9 mouse cellular contexts compared by ENCODE assay signal in the genomic region with DNA sequence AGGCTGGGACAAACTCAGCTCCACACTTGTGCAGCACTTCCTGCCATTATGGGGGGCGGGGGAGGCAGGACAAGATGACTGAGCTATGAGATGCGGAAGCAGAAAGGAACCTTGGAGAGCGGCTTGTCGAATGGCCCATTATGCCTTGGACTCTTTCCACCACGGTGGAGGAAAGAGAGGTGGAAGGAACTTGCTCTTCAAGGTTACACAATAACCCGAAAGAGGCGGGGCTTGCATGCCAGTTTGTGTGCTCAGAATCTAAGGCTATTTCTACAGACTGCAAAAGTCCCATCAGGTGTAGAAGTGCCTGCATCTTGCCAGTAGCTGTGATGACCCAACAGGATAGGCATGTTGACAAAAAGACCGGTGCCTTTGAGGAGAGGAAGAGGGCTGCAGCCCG.
DNase-seq lines count a peak whose midpoint lies in the region; ATAC-seq lines count a peak whose summit lies in the region.
"Had no signal": no experiment of that assay in that cellular context is flagged by ENCODE, and none has a peak within 500 bp of the region (broad histone marks: within the 10 kb centered on the region; RNA-seq: fewer than 3 reads in every experiment).

No protein-coding gene starts in this region.

- ATAC-seq in intestine, embryonic 14.5 days (replicated peaks; ENCODE audit: low FRiP score, low TSS enrichment, low read depth), result 0 out of 2 replicates have a peak, but pooled peaks have one; percentile 42
- ATAC-seq in lung, embryonic 15.5 days (ENCODE audit: borderline replicate concordance, extremely low read depth, low FRiP score, low TSS enrichment), result peak; percentile 55
- ATAC-seq in erythroblast, adult 5-6 weeks (replicated peaks; ENCODE audit: low FRiP score, poor library complexity, severe bottlenecking), result no peak

- H3K9me3 ChIP-seq in intestine, embryonic 14.5 days (ENCODE audit: control insufficient read depth, low read length), result no peaks in the 10 kb centered on the region
- no peaks in the 10 kb centered on the region for H3K9me3 ChIP-seq in lung, embryonic 15.5 days
- H3K9me3 ChIP-seq: limb, embryonic 15.5 days had no signal

- no peak overlapping the region for H3K9ac ChIP-seq in intestine, embryonic 14.5 days (ENCODE audit: low read length)
- no peak overlapping the region for H3K9ac ChIP-seq in lung, embryonic 15.5 days
- H3K9ac ChIP-seq: limb, embryonic 15.5 days had no signal

- no peak overlapping the region for H3K4me2 ChIP-seq in intestine, embryonic 14.5 days (ENCODE audit: low read length)
- H3K4me2 ChIP-seq in lung, embryonic 15.5 days, result peak overlapping the region; percentile 6; the same call in 1 of the 2 replicates
- H3K4me2 ChIP-seq: limb, embryonic 15.5 days had no signal

- H3K4me3 ChIP-seq in intestine, embryonic 14.5 days (ENCODE audit: low read depth, low read length), result no peak overlapping the region
- H3K4me3 ChIP-seq in lung, embryonic 15.5 days, result no peak overlapping the region
- H3K4me3 ChIP-seq: limb, embryonic 15.5 days had no signal

- no peaks in the 10 kb centered on the region for H3K27me3 ChIP-seq in intestine, embryonic 14.5 days (replicated peaks; ENCODE audit: control insufficient read depth, insufficient read depth, low read length)
- no peaks in the 10 kb centered on the region for H3K27me3 ChIP-seq in lung, embryonic 15.5 days
- H3K27me3 ChIP-seq: limb, embryonic 15.5 days had no signal

- H3K27ac ChIP-seq in intestine, embryonic 14.5 days (ENCODE audit: low read depth), result no peak overlapping the region
- H3K27ac ChIP-seq in lung, embryonic 15.5 days, result peak overlapping the region; percentile 71
- H3K27ac ChIP-seq: limb, embryonic 15.5 days had no signal

- peak; percentile 26 to 35 for DNase-seq in heart, adult 18-20 months
- DNase-seq in heart, adult 8-10 months (ENCODE audit: low spot score), result no peak
- DNase-seq in ZHBTc4 (ENCODE audit: low read depth, low spot score), result peak; percentile 21
- no peak for DNase-seq in intestine, embryonic 14.5 days (ENCODE audit: low spot score)
- DNase-seq in right cerebral cortex, postnatal 25 days, result no peak
- no peak for DNase-seq in right cerebral cortex, postnatal 36 days (ENCODE audit: low spot score in 2 of 2)

- H3K36me3 ChIP-seq in intestine, embryonic 14.5 days (ENCODE audit: control insufficient read depth, insufficient read depth, low read length), result no peaks in the 10 kb centered on the region
- H3K36me3 ChIP-seq in lung, embryonic 15.5 days, result no peaks in the 10 kb centered on the region
- H3K36me3 ChIP-seq: limb, embryonic 15.5 days had no signal

- H3K4me1 ChIP-seq in intestine, embryonic 14.5 days (replicated peaks; ENCODE audit: control insufficient read depth, insufficient read depth, low read length), result peaks cover 22% of the 10 kb centered on the region
- peaks cover 47% of the 10 kb centered on the region for H3K4me1 ChIP-seq in lung, embryonic 15.5 days

- WGBS in intestine, embryonic 14.5 days, result 67% methylated on average over 9 of the region's 9 CpGs
- 26% methylated on average over 9 of the region's 9 CpGs for WGBS in lung, embryonic 15.5 days

Comparison
In these comparisons a context has a peak if more than half of its experiments do, and no peak if none do; other contexts are left out.
1. DNase-seq: peak in heart, adult 18-20 months (2 of 2) and ZHBTc4 (single experiment); none in heart, adult 8-10 months (single experiment), intestine, embryonic 14.5 days (single experiment), right cerebral cortex, postnatal 25 days (single experiment) and right cerebral cortex, postnatal 36 days (0 of 2).